Mouse (Mus musculus) frontal cortex, adult 2 months (tissue): ENCODE data around the gene Acyp1. TPM values are rescaled to one million over a fixed set of nuclear protein-coding genes. Genes with fewer than 3 reads are reported as not detected.
A peak's percentile ranks its signal among the peaks of the same experiment; 100 is the strongest.
"Not testable (repeated sequence)": the region's sequence is repeated elsewhere in the genome, so short reads cannot be mapped to it uniquely, and the experiment has no call there.

Experiments
- DNase-seq, 2 experiments: peaks; one replicate each; pipeline ENCODE4 v3.0.0; 2022; ENCODE audit warnings: low spot score in 1 of 2; ENCODE audit errors: extremely low spot score in 1 of 2
- polyA plus RNA-seq: library from polyadenylated mRNA; depleted of rRNA; stranded (reverse); fragments of >200 nt; gene quantifications from 2 replicates; pipeline ENCODE4 v1.2.3, GENCODE M21; 2012

Acyp1 gene
- polyA plus RNA-seq, 1 experiment: 44.0 TPM

- no peak for DNase-seq
These were observed 3.2 kb downstream of the Acyp1 start for GRCm38 (mm10) chr12:85284996-85285395.

GRCm38 (mm10) chr12:85284331-85284730, 3.9 kb downstream of the Acyp1 start:
- DNase-seq: no peak

GRCm38 (mm10) chr12:85281756-85282155, 6.5 kb downstream of the Acyp1 start:
- not testable (repeated sequence) for DNase-seq

- no peak for DNase-seq
These were observed 7.2 kb downstream of the Acyp1 start for GRCm38 (mm10) chr12:85280845-85281651.

- peak; percentile 94 to 99 for DNase-seq
These were observed 8.0 kb downstream of the Acyp1 start for GRCm38 (mm10) chr12:85280105-85280844.

- no peak for DNase-seq
These were observed 8.7 kb downstream of the Acyp1 start for GRCm38 (mm10) chr12:85279396-85280080.

GRCm38 (mm10) chr12:85278919-85279318, 9.3 kb downstream of the Acyp1 start:
- DNase-seq: no peak

- no peak for DNase-seq
These were observed 12.0 kb downstream of the Acyp1 start for GRCm38 (mm10) chr12:85276273-85276672.

- no peak for DNase-seq
These were observed 14.7 kb downstream of the Acyp1 start for GRCm38 (mm10) chr12:85273508-85273907.

GRCm38 (mm10) chr12:85271843-85272206, 16.4 kb downstream of the Acyp1 start:
- DNase-seq: no peak

- no peak for DNase-seq
These were observed 17.0 kb downstream of the Acyp1 start for GRCm38 (mm10) chr12:85271132-85271842.

GRCm38 (mm10) chr12:85270319-85270718, 17.9 kb downstream of the Acyp1 start, which contains the start of gene Mlh3:
Mlh3 (minus strand) TSS chr12:85270599.
- DNase-seq: peak; percentile 65 to 90

- DNase-seq: no peak
These were observed 18.4 kb downstream of the Acyp1 start for GRCm38 (mm10) chr12:85269821-85270220.

GRCm38 (mm10) chr12:85266248-85266647, 22.0 kb downstream of the Acyp1 start:
- no peak for DNase-seq

GRCm38 (mm10) chr12:85264940-85265339, 23.3 kb downstream of the Acyp1 start:
- no peak for DNase-seq

GRCm38 (mm10) chr12:85264531-85264930, 23.7 kb downstream of the Acyp1 start:
- no peak for DNase-seq

GRCm38 (mm10) chr12:85263190-85263589, 25.0 kb downstream of the Acyp1 start:
- peak; percentile 31 to 45 for DNase-seq

- no peak for DNase-seq
These were observed 25.7 kb downstream of the Acyp1 start for GRCm38 (mm10) chr12:85262489-85262888.

- DNase-seq: no peak
These were observed 31.1 kb downstream of the Acyp1 start for GRCm38 (mm10) chr12:85257008-85257639.
